Mouse (Mus musculus): ENCODE measurements around the gene Ttc6. TPM values are rescaled to one million over a fixed set of nuclear protein-coding genes. Genes with fewer than 3 reads are reported as not detected.

Gene Ttc6
- polyA plus RNA-seq, 1 experiment from 2014 or later = 0.15 TPM

Other genes with a start within 250 kb of the Ttc6 start
- 0.86 and 1.2 TPM in 2 replicates for gene Foxa1, start 17.2 kb upstream of the Ttc6 start, polyA plus RNA-seq (2015; fragmentation: Nextera tagmentation; extraction: Ambion mirVana)